Mouse (Mus musculus): ENCODE results near the gene P2ry10. TPM values are rescaled to one million over a fixed set of nuclear protein-coding genes. Genes with fewer than 3 reads are reported as not detected.

Gene P2ry10
- polyA plus RNA-seq, 1 experiment from 2014 or later, result 0.11 TPM

- H3K4me1 ChIP-seq (ENCODE audit: insufficient read depth, low read depth, low read length), result no peaks in the 10 kb centered on the region
- H3K9ac ChIP-seq (replicated peaks; ENCODE audit: low read depth), result no peak overlapping the region
- TF ChIP-seq CTCF (IDR thresholded peaks at IDR 0.05) (no peak), EP300 (IDR thresholded peaks at IDR 0.05) (no peak)
- H3K27me3 ChIP-seq (replicated peaks; ENCODE audit: insufficient read depth, low read length), result no peaks in the 10 kb centered on the region
- no peak overlapping the region for H3K4me3 ChIP-seq (ENCODE audit: low read depth, low read length)
- no peak overlapping the region for H3K27ac ChIP-seq (ENCODE audit: low read length)
- ATAC-seq (no peak), DNase-seq (ENCODE audit: low spot score) (no peak)
- H3K9me3 ChIP-seq (ENCODE audit: low read length), result no peaks in the 10 kb centered on the region
- H3K4me2 ChIP-seq (replicated peaks; ENCODE audit: low read depth, low read length), result no peak overlapping the region
- 41% methylated on average over 4 of the region's 4 CpGs for WGBS
- H3K36me3 ChIP-seq (ENCODE audit: insufficient read depth, low read length), result no peaks in the 10 kb centered on the region
Measured at GRCm38 (mm10) chrX:107149391-107149993, 61.2 kb downstream of the P2ry10 start.

- Histone ChIP-seq H3K27me3 (replicated peaks; ENCODE audit: insufficient read depth, low read length) (no peaks in the 10 kb centered on the region), H3K27ac (ENCODE audit: low read length) (no peak overlapping the region), H3K4me2 (replicated peaks; ENCODE audit: low read depth, low read length) (no peak overlapping the region), H3K9me3 (ENCODE audit: low read length) (no peaks in the 10 kb centered on the region), H3K9ac (replicated peaks; ENCODE audit: low read depth) (no peak overlapping the region), H3K4me3 (ENCODE audit: low read depth, low read length) (no peak overlapping the region), H3K4me1 (ENCODE audit: insufficient read depth, low read depth, low read length) (no peaks in the 10 kb centered on the region), H3K36me3 (ENCODE audit: insufficient read depth, low read length) (no peaks in the 10 kb centered on the region)
- TF ChIP-seq EP300 (IDR thresholded peaks at IDR 0.05), result no peak
- TF ChIP-seq CTCF (IDR thresholded peaks at IDR 0.05), result no peak
- no peak for ATAC-seq
- 43% methylated on average over 5 of the region's 5 CpGs for WGBS
- DNase-seq (ENCODE audit: low spot score), result no peak
Measured at GRCm38 (mm10) chrX:107150027-107150426, 61.7 kb downstream of the P2ry10 start.

GRCm38 (mm10) chrX:107150752-107151515 is 62.6 kb downstream of the P2ry10 start:
- Histone ChIP-seq H3K9ac (replicated peaks; ENCODE audit: low read depth) (no peak overlapping the region), H3K4me2 (replicated peaks; ENCODE audit: low read depth, low read length) (peak overlapping the region; percentile 25), H3K9me3 (ENCODE audit: low read length) (no peaks in the 10 kb centered on the region), H3K27me3 (replicated peaks; ENCODE audit: insufficient read depth, low read length) (no peaks in the 10 kb centered on the region), H3K27ac (ENCODE audit: low read length) (peak overlapping the region; percentile 38; the same call in 1 of the 2 replicates), H3K4me1 (ENCODE audit: insufficient read depth, low read depth, low read length) (no peaks in the 10 kb centered on the region), H3K36me3 (ENCODE audit: insufficient read depth, low read length) (no peaks in the 10 kb centered on the region), H3K4me3 (ENCODE audit: low read depth, low read length) (no peak overlapping the region)
- TF ChIP-seq CTCF (IDR thresholded peaks at IDR 0.05), result no peak
- ATAC-seq (peak; percentile 75), DNase-seq (ENCODE audit: low spot score) (peak; percentile 66)
- WGBS, result 44% methylated on average over 4 of the region's 4 CpGs

Other genes with a start within 250 kb of the P2ry10 start
- gene Rtl3, start 247.8 kb upstream of the P2ry10 start, polyA plus RNA-seq (2015; fragmentation: Nextera tagmentation; extraction: Ambion mirVana), result 0.98 and 1.1 TPM in 2 replicates
- 7.1 and 7.9 TPM in 2 replicates for gene Lpar4, start 167.9 kb upstream of the P2ry10 start, polyA plus RNA-seq (2015; fragmentation: Nextera tagmentation; extraction: Ambion mirVana)
- 1.4 and 1.5 TPM in 2 replicates for gene P2ry10b, start 60.4 kb downstream of the P2ry10 start, polyA plus RNA-seq (2015; fragmentation: Nextera tagmentation; extraction: Ambion mirVana)
- not detected in 2 replicates for gene Gpr174, start 167.4 kb downstream of the P2ry10 start, polyA plus RNA-seq (2015; fragmentation: Nextera tagmentation; extraction: Ambion mirVana)